ENCODE assay signal across 12 mouse cellular contexts in the genomic region with DNA sequence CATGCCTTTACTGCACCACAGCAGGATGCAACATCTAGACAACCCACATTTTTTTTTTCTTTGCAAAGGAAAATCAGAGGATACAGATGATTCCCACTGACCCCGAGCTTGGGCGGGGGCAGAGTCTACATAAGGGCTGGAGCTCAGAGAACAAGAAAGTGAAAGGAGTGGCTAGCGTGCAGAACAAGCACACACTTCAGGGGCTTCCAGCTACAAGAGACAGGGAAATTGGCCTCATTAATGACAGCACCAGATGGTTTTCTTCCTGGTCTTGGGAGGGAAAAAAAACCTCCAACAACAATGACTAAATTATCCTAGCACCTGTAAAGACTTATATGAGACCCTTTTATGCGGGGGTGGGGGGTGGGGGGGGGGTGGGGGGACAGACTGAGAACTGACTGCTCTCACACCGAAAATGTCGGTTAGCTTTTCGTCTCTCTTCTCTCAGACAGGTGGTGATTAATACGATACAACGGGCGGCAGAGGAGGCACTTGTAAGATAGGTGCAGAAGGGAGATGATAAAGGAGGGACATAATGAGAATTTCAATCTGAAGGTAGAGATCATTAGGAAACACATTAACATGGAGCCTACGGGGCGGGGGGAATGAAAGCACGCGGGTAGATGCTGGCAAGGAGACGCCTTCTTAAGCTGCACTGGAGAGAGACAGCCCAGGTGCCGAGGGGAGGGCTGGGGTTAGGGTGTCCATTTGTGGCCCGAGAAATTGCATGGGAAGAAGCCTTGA.
DNase-seq lines count a peak whose midpoint lies in the region; ATAC-seq lines count a peak whose summit lies in the region.
"Had no signal": no experiment of that assay in that cellular context is flagged by ENCODE, and none has a peak within 500 bp of the region (broad histone marks: within the 10 kb centered on the region; RNA-seq: fewer than 3 reads in every experiment).

No protein-coding gene starts in this region.

- H3K4me2 ChIP-seq in forebrain, embryonic 15.5 days (replicated peaks): no peak overlapping the region; the same call in 1 of the 2 replicates
- H3K4me2 ChIP-seq in midbrain, embryonic 11.5 days: peak overlapping the region; percentile 24; the same call in 1 of the 2 replicates

- no peak overlapping the region for H3K27ac ChIP-seq in heart, embryonic 10.5 days
- no peak overlapping the region; the same call in 1 of the 2 replicates for H3K27ac ChIP-seq in brown adipose tissue, adult 24 weeks (replicated peaks; ENCODE audit: low read depth, low read length)
- H3K27ac ChIP-seq in forebrain, embryonic 15.5 days (replicated peaks): peak overlapping the region; percentile 52; the same call in 1 of the 2 replicates
- no peak overlapping the region; the same call in 1 of the 2 replicates for H3K27ac ChIP-seq in midbrain, embryonic 11.5 days (ENCODE audit: low read depth, low read length)

- H3K9me3 ChIP-seq in heart, embryonic 10.5 days: no peaks in the 10 kb centered on the region
- H3K9me3 ChIP-seq in forebrain, embryonic 15.5 days: no peaks in the 10 kb centered on the region
- no peaks in the 10 kb centered on the region; the same call in 1 of the 2 replicates for H3K9me3 ChIP-seq in midbrain, embryonic 11.5 days (ENCODE audit: control insufficient read depth, low read length)

- peak; percentile 14; the same call in 1 of the 2 replicates for ATAC-seq in forebrain, embryonic 15.5 days (replicated peaks)
- ATAC-seq in midbrain, embryonic 11.5 days (ENCODE audit: low FRiP score): peak; percentile 41; the same call in 1 of the 2 replicates
- ATAC-seq: inflammation-experienced regulatory T-cells, adult 6 months had no signal

- H3K27me3 ChIP-seq in heart, embryonic 10.5 days (ENCODE audit: insufficient read depth, poor library complexity, severe bottlenecking): peaks cover 23% of the 10 kb centered on the region
- H3K27me3 ChIP-seq in forebrain, embryonic 15.5 days: no peaks in the 10 kb centered on the region
- H3K27me3 ChIP-seq in midbrain, embryonic 11.5 days (ENCODE audit: control insufficient read depth, insufficient read depth, low read length): peaks cover 3% of the 10 kb centered on the region; the same call in 1 of the 2 replicates

- intact Hi-C loops in left cerebral cortex, postnatal 14 days (cut with DNase I): no loop called here

- H3K4me1 ChIP-seq in heart, embryonic 10.5 days: peaks cover 14% of the 10 kb centered on the region
- peaks cover 9% of the 10 kb centered on the region; the same call in 1 of the 2 replicates for H3K4me1 ChIP-seq in brown adipose tissue, adult 24 weeks (ENCODE audit: control insufficient read depth, insufficient read depth, insufficient read length, low read length)
- H3K4me1 ChIP-seq in forebrain, embryonic 15.5 days: peaks cover 13% of the 10 kb centered on the region
- H3K4me1 ChIP-seq in midbrain, embryonic 11.5 days (ENCODE audit: control insufficient read depth, insufficient read depth, low read length): peaks cover 12% of the 10 kb centered on the region

- peak; percentile 16 for DNase-seq in heart, adult 8-10 months (ENCODE audit: low spot score)
- no peak for DNase-seq in heart, embryonic 10.5 days (ENCODE audit: low spot score)
- DNase-seq in midbrain, embryonic 11.5 days (ENCODE audit: low spot score, missing footprints): no peak
- no peak for DNase-seq in MN1 (ENCODE audit: low spot score)
- no peak for DNase-seq in left cerebral cortex, postnatal 14 days (ENCODE audit: low spot score in 2 of 2)
- DNase-seq in layer of hippocampus, adult 9-11 months: no peak
- DNase-seq: adrenal gland, postnatal 10 days; cerebellum, adult 2 months; gastrocnemius, postnatal 36 days had no signal

- 58% methylated on average over 17 of the region's 17 CpGs for WGBS in heart, embryonic 10.5 days
- 10% methylated on average over 17 of the region's 17 CpGs for whole genome bisulfite sequencing in forebrain, embryonic 15.5 days
- 30% methylated on average over 17 of the region's 17 CpGs for WGBS in midbrain, embryonic 11.5 days

- no peaks in the 10 kb centered on the region for H3K36me3 ChIP-seq in heart, embryonic 10.5 days
- no peaks in the 10 kb centered on the region for H3K36me3 ChIP-seq in forebrain, embryonic 15.5 days
- H3K36me3 ChIP-seq in midbrain, embryonic 11.5 days (ENCODE audit: control insufficient read depth, insufficient read depth, low read length): no peaks in the 10 kb centered on the region

- H3K9ac ChIP-seq in forebrain, embryonic 15.5 days (replicated peaks): no peak overlapping the region
- no peak overlapping the region for H3K9ac ChIP-seq in midbrain, embryonic 11.5 days (ENCODE audit: low read length)

- no peak overlapping the region for H3K4me3 ChIP-seq in heart, embryonic 10.5 days
- peak overlapping the region; percentile 2; the same call in 1 of the 2 replicates for H3K4me3 ChIP-seq in brown adipose tissue, adult 24 weeks (ENCODE audit: insufficient read depth, low read depth, low read length)
- no peak overlapping the region for H3K4me3 ChIP-seq in forebrain, embryonic 15.5 days
- no peak overlapping the region for H3K4me3 ChIP-seq in midbrain, embryonic 11.5 days (ENCODE audit: low read depth, low read length)
